Mouse (Mus musculus): ENCODE results near the gene Tmem204.

GRCm38 (mm10) chr17:25066595-25066994 is 16.8 kb downstream of the Tmem204 start:
- no peak for TF ChIP-seq CTCF (IDR thresholded peaks at IDR 0.05; ENCODE audit: low read depth)
- TF ChIP-seq EP300 (IDR thresholded peaks at IDR 0.05; ENCODE audit: low read depth), result no peak

Data from liver, postnatal 0 days (tissue).